Mouse (Mus musculus): ENCODE results near the gene Gpc6.
"Not testable (repeated sequence)": the region's sequence is repeated elsewhere in the genome, so short reads cannot be mapped to it uniquely, and the experiment has no call there.

The Gpc6 gene

GRCm38 (mm10) chr14:117379979-117380378 is 454.9 kb downstream of the Gpc6 start:
- no peak for DNase-seq

GRCm38 (mm10) chr14:117383188-117383587 is 458.1 kb downstream of the Gpc6 start:
- DNase-seq = no peak

GRCm38 (mm10) chr14:117384096-117384770 is 459.1 kb downstream of the Gpc6 start:
- no peak for DNase-seq

GRCm38 (mm10) chr14:117385731-117386270 is 460.7 kb downstream of the Gpc6 start:
- no peak for DNase-seq

- DNase-seq = no peak
Measured at GRCm38 (mm10) chr14:117390794-117391320, 465.7 kb downstream of the Gpc6 start.

GRCm38 (mm10) chr14:117391412-117391811 is 466.3 kb downstream of the Gpc6 start:
- DNase-seq = no peak

- no peak for DNase-seq
Measured at GRCm38 (mm10) chr14:117397165-117397564, 472.1 kb downstream of the Gpc6 start.

GRCm38 (mm10) chr14:117407824-117408524 is 482.9 kb downstream of the Gpc6 start:
- DNase-seq = no peak

- no peak for DNase-seq
Measured at GRCm38 (mm10) chr14:117408525-117408835, 483.4 kb downstream of the Gpc6 start.

GRCm38 (mm10) chr14:117409778-117410177 is 484.7 kb downstream of the Gpc6 start:
- DNase-seq = no peak

- no peak for DNase-seq
Measured at GRCm38 (mm10) chr14:117410511-117410910, 485.4 kb downstream of the Gpc6 start.

GRCm38 (mm10) chr14:117415045-117415444 is 489.9 kb downstream of the Gpc6 start:
- DNase-seq = no peak

GRCm38 (mm10) chr14:117419561-117420218 is 494.6 kb downstream of the Gpc6 start:
- DNase-seq = no peak

- DNase-seq = no peak
Measured at GRCm38 (mm10) chr14:117421170-117421569, 496.1 kb downstream of the Gpc6 start.

- no peak for DNase-seq
Measured at GRCm38 (mm10) chr14:117426116-117426515, 501.0 kb downstream of the Gpc6 start.

GRCm38 (mm10) chr14:117427776-117428175 is 502.7 kb downstream of the Gpc6 start:
- DNase-seq = no peak

GRCm38 (mm10) chr14:117435739-117436138 is 510.6 kb downstream of the Gpc6 start:
- no peak for DNase-seq

- not testable (repeated sequence) for DNase-seq
Measured at GRCm38 (mm10) chr14:117446675-117447231, 521.6 kb downstream of the Gpc6 start.

GRCm38 (mm10) chr14:117451391-117451991 is 526.4 kb downstream of the Gpc6 start:
- no peak for DNase-seq

GRCm38 (mm10) chr14:117452150-117452549 is 527.0 kb downstream of the Gpc6 start:
- no peak for DNase-seq

- DNase-seq = no peak
Measured at GRCm38 (mm10) chr14:117473378-117473777, 548.3 kb downstream of the Gpc6 start.

GRCm38 (mm10) chr14:117478879-117479278 is 553.8 kb downstream of the Gpc6 start:
- no peak for DNase-seq
